8 mouse cellular contexts compared by ENCODE assay signal in genomic region chr11:79398336-79398735, GRCm38 (mm10). TPM values are rescaled to one million over a fixed set of nuclear protein-coding genes. Genes with fewer than 3 reads are reported as not detected.
DNase-seq lines count a peak whose midpoint lies in the region; ATAC-seq and TF ChIP-seq lines count a peak whose summit lies in the region.

No protein-coding gene starts in this region.

- peaks cover 0 to 42% of the 10 kb centered on the region in 2 experiments for H3K36me3 ChIP-seq in CH12.LX (replicated peaks in 1 of 2; ENCODE audit: control insufficient read depth in 1 of 2, insufficient read depth in 1 of 2, low read length in 1 of 2)

- DNase-seq in CH12.LX (ENCODE audit: extremely low read depth), result peak; percentile 88
- DNase-seq in T-cell, adult 2 months (ENCODE audit: low spot score), result peak; percentile 74
- DNase-seq in cerebellum, postnatal 25 days, result peak; percentile 91 to 94
- DNase-seq in gastrocnemius, postnatal 4 days (ENCODE audit: low spot score in 2 of 2), result peak; percentile 81 to 86
- peak; percentile 74 to 91 for DNase-seq in layer of hippocampus, adult 18-20 months (ENCODE audit: low spot score in 2 of 2)
- DNase-seq in lung, postnatal 10 days, result peak; percentile 92
- peak; percentile 59 for DNase-seq in skeletal muscle tissue, adult 2 months (ENCODE audit: low read depth, low spot score)

- no peak for ATAC-seq in inflammation-experienced regulatory T-cells, adult 6 months

- no peaks in the 10 kb centered on the region for H3K79me2 ChIP-seq in CH12.LX (replicated peaks; ENCODE audit: control insufficient read depth, extremely low read depth, insufficient read depth, poor library complexity, severe bottlenecking)

- H3K4me2 ChIP-seq in CH12.LX (ENCODE audit: insufficient read depth, low read depth, poor library complexity, severe bottlenecking), result no peak overlapping the region

- H3K4me3 ChIP-seq in CH12.LX (replicated peaks in 1 of 3; ENCODE audit: low read depth in 2 of 3, low read length in 2 of 3, poor library complexity in 1 of 3), result no peak overlapping the region

- in situ Hi-C loops in CH12.LX (cut with MboI; ENCODE audit: low pct_ligation_motif_present, low pct_unique_long_range_greater_than_20kb, low sequenced_read_pairs), result loop anchor here (5.0 to 10.0 kb wide), 2 partner anchors 96 to 174 kb away; no protein-coding TSS in a partner anchor

- TF ChIP-seq EP300 in CH12.LX (IDR thresholded peaks at IDR 0.05; ENCODE audit: low read length), result no peak

- H3K9ac ChIP-seq in CH12.LX (ENCODE audit: insufficient read depth, low read depth), result no peak overlapping the region

- TF ChIP-seq POLR2A in CH12.LX (IDR thresholded peaks at IDR 0.05; ENCODE audit: low read depth, low read length), result no peak

- H3K27ac ChIP-seq in CH12.LX (ENCODE audit: insufficient read depth, low read depth), result no peak overlapping the region

- dilution Hi-C loops in CH12.LX (cut with MboI; ENCODE audit: extremely low pct_ligation_motif_present, extremely low pct_unique_long_range_greater_than_20kb, low sequenced_read_pairs), result no loop called here

- TF ChIP-seq RAD21 in CH12.LX (IDR thresholded peaks at IDR 0.05; ENCODE audit: low read depth, low read length), result peak; percentile 95

- 0 out of 4 replicates have a peak, but pooled peaks cover 0 to under 1% of the 10 kb centered on the region in 2 experiments for H3K4me1 ChIP-seq in CH12.LX (ENCODE audit: control insufficient read depth in 1 of 2, insufficient read depth in 2 of 2)

- H3K9me3 ChIP-seq in CH12.LX (replicated peaks; ENCODE audit: low read length), result no peaks in the 10 kb centered on the region

- peak; percentile 95 to 97 for TF ChIP-seq CTCF in CH12.LX (conservative IDR thresholded peaks at IDR 0.05 in 1 of 2, IDR thresholded peaks at IDR 0.05 in 1 of 2; ENCODE audit: low read depth in 2 of 2, low read length in 2 of 2)

- no peaks in the 10 kb centered on the region for H3K27me3 ChIP-seq in CH12.LX (replicated peaks)

TF ChIP-seq in CH12.LX, 34 proteins besides CTCF, POLR2A, EP300 and RAD21:
- TF ChIP-seq KAT2A (IDR thresholded peaks at IDR 0.05; ENCODE audit: insufficient replicate concordance, low read length) (no peak), ELF1 (IDR thresholded peaks at IDR 0.05; ENCODE audit: low read depth, low read length) (no peak; the same call in 1 of the 2 replicates), RCOR1 (conservative IDR thresholded peaks at IDR 0.05; ENCODE audit: low read depth, low read length) (no peak), SIN3A (IDR thresholded peaks at IDR 0.05; ENCODE audit: low read length) (no peak), MAZ (IDR thresholded peaks at IDR 0.05; ENCODE audit: low read depth, low read length) (no peak), TCF12 (IDR thresholded peaks at IDR 0.05; ENCODE audit: low read depth, low read length) (no peak), SMC3 (IDR thresholded peaks at IDR 0.05; ENCODE audit: low read depth, low read length) (peak; percentile 91), ZNF384 (IDR thresholded peaks at IDR 0.05; ENCODE audit: low read depth, low read length) (no peak), GABPA (IDR thresholded peaks at IDR 0.05; ENCODE audit: insufficient replicate concordance, low read depth, low read length) (no peak), NRF1 (IDR thresholded peaks at IDR 0.05; ENCODE audit: low read depth, low read length) (no peak), TBP (conservative IDR thresholded peaks at IDR 0.05; ENCODE audit: low read depth, low read length) (no peak), ETS1 (conservative IDR thresholded peaks at IDR 0.05; ENCODE audit: low read depth, low read length) (no peak), CHD2 (IDR thresholded peaks at IDR 0.05; ENCODE audit: low read length) (no peak), MYC (IDR thresholded peaks at IDR 0.05; ENCODE audit: low read depth, low read length) (peak; percentile 43; the same call in 1 of the 2 replicates), E2F4 (IDR thresholded peaks at IDR 0.05; ENCODE audit: insufficient replicate concordance, low read depth, low read length) (no peak), HCFC1 (IDR thresholded peaks at IDR 0.05; ENCODE audit: low read depth, low read length) (no peak), IRF4 (IDR thresholded peaks at IDR 0.05; ENCODE audit: low read depth, low read length) (no peak), POLR2AphosphoS2 (IDR thresholded peaks at IDR 0.05; ENCODE audit: low read depth, low read length) (no peak), CHD1 (IDR thresholded peaks at IDR 0.05; ENCODE audit: low read depth, low read length) (no peak), MAFK (IDR thresholded peaks at IDR 0.05; ENCODE audit: insufficient replicate concordance, low read length) (no peak), ZKSCAN1 (IDR thresholded peaks at IDR 0.05; ENCODE audit: borderline replicate concordance, low read depth, low read length) (no peak), MXI1 (IDR thresholded peaks at IDR 0.05; ENCODE audit: low read depth, low read length) (0 out of 2 replicates have a peak, but pooled peaks have one; percentile 17), NELFE (IDR thresholded peaks at IDR 0.05; ENCODE audit: low read depth, low read length) (0 out of 2 replicates have a peak, but pooled peaks have one; percentile 22), BHLHE40 (IDR thresholded peaks at IDR 0.05; ENCODE audit: low read depth, low read length) (no peak), MAX (IDR thresholded peaks at IDR 0.05; ENCODE audit: low read length) (no peak), USF2 (conservative IDR thresholded peaks at IDR 0.05; ENCODE audit: low read depth, low read length) (no peak), JUND (conservative IDR thresholded peaks at IDR 0.05; ENCODE audit: low read depth, low read length) (no peak), JUN (IDR thresholded peaks at IDR 0.05; ENCODE audit: insufficient read depth, low read depth, low read length) (no peak), USF1 (IDR thresholded peaks at IDR 0.05; ENCODE audit: low read depth, low read length) (no peak), PAX5 (IDR thresholded peaks at IDR 0.05; ENCODE audit: low read length) (no peak), MEF2A (IDR thresholded peaks at IDR 0.05; ENCODE audit: borderline replicate concordance, low read depth, low read length) (peak; percentile 13; the same call in 1 of the 2 replicates), ZMIZ1 (IDR thresholded peaks at IDR 0.05; ENCODE audit: low read depth, low read length) (no peak), UBTF (IDR thresholded peaks at IDR 0.05; ENCODE audit: low read depth, low read length) (no peak), ZC3H11A (IDR thresholded peaks at IDR 0.05; ENCODE audit: low read depth, low read length) (peak; percentile 42)

RNA-seq across cellular contexts. Expression of gene Nf1, which starts 58.8 kb away (rescaled TPM):
- 11.2 and 12.4 TPM in 2 replicates for total RNA-seq in CH12.LX (2012; rRNA removed)
- total RNA-seq in CH12.LX (2014; rRNA removed), result 7.3 and 8.2 TPM in 2 replicates
- polyA plus RNA-seq in CH12.LX (2012; ENCODE audit: insufficient read length, low read depth), result 15.2 and 19.5 TPM in 2 replicates
- total RNA-seq in gastrocnemius, postnatal 4 days (2021), result 10 to 100 TPM; 46.6 to 49.1 TPM
- 100 to 1,000 TPM; 112 to 116 TPM for total RNA-seq in layer of hippocampus, adult 18-20 months (2021)
- 1 to 10 TPM; 2.0 to 2.7 (median 2.4) TPM for polyA plus RNA-seq in inflammation-experienced regulatory T-cells, adult 6 months (2017; shearing (Covaris generic))
